Mouse (Mus musculus): ENCODE data around the gene Tshz3. TPM values are rescaled to one million over a fixed set of nuclear protein-coding genes. Genes with fewer than 3 reads are reported as not detected.

Gene Tshz3
- polyA plus RNA-seq, 1 experiment from 2014 or later: 0.97 TPM

GRCm38 (mm10) chr7:36687508-36687907 lies 10.4 kb upstream of the Tshz3 start:
- Histone ChIP-seq H3K9me3 (replicated peaks) (no peaks in the 10 kb centered on the region), H3K4me2 (no peak overlapping the region), H3K4me1 (replicated peaks) (0 out of 2 replicates have a peak, but pooled peaks cover 4% of the 10 kb centered on the region), H3K27me3 (peaks cover 35% of the 10 kb centered on the region), H3K4me3 (replicated peaks) (no peak overlapping the region), H3K36me3 (no peaks in the 10 kb centered on the region), H3K9ac (no peak overlapping the region), H3K27ac (no peak overlapping the region)
- ATAC-seq (ENCODE audit: low read depth) (no peak), DNase-seq (no peak)
- WGBS (ENCODE audit: insufficient replicate concordance): 50% methylated on average over 1 of the region's 1 CpGs

GRCm38 (mm10) chr7:36689049-36689793 lies 8.7 kb upstream of the Tshz3 start:
- DNase-seq: no peak
- no peak for ATAC-seq (ENCODE audit: low read depth)
- Histone ChIP-seq H3K4me2 (no peak overlapping the region), H3K9ac (no peak overlapping the region), H3K27me3 (peaks cover 52% of the 10 kb centered on the region), H3K4me1 (replicated peaks) (0 out of 2 replicates have a peak, but pooled peaks cover 4% of the 10 kb centered on the region), H3K36me3 (no peaks in the 10 kb centered on the region), H3K4me3 (replicated peaks) (no peak overlapping the region), H3K27ac (no peak overlapping the region), H3K9me3 (replicated peaks) (no peaks in the 10 kb centered on the region)
- 52% methylated on average over 7 of the region's 7 CpGs for WGBS (ENCODE audit: insufficient replicate concordance)

GRCm38 (mm10) chr7:36690551-36690950 lies 7.4 kb upstream of the Tshz3 start:
- Histone ChIP-seq H3K9me3 (replicated peaks) (no peaks in the 10 kb centered on the region), H3K27ac (no peak overlapping the region), H3K36me3 (no peaks in the 10 kb centered on the region), H3K4me1 (replicated peaks) (0 out of 2 replicates have a peak, but pooled peaks cover 4% of the 10 kb centered on the region), H3K9ac (no peak overlapping the region), H3K4me2 (no peak overlapping the region), H3K4me3 (replicated peaks) (no peak overlapping the region), H3K27me3 (peaks cover 65% of the 10 kb centered on the region)
- no peak for ATAC-seq (ENCODE audit: low read depth)
- 2% methylated on average over 19 of the region's 19 CpGs for WGBS (ENCODE audit: insufficient replicate concordance)
- no peak for DNase-seq

GRCm38 (mm10) chr7:36691617-36692016 lies 6.3 kb upstream of the Tshz3 start:
- no peak overlapping the region for H3K9ac ChIP-seq
- peaks cover 76% of the 10 kb centered on the region for H3K27me3 ChIP-seq
- WGBS (ENCODE audit: insufficient replicate concordance): 4% methylated on average over 14 of the region's 14 CpGs
- no peaks in the 10 kb centered on the region for H3K9me3 ChIP-seq (replicated peaks)
- no peaks in the 10 kb centered on the region for H3K36me3 ChIP-seq
- DNase-seq (no peak), ATAC-seq (ENCODE audit: low read depth) (no peak)
- no peak overlapping the region for H3K4me2 ChIP-seq
- H3K4me1 ChIP-seq (replicated peaks): peaks cover 10% of the 10 kb centered on the region
- no peak overlapping the region for H3K27ac ChIP-seq
- H3K4me3 ChIP-seq (replicated peaks): no peak overlapping the region

- Histone ChIP-seq H3K4me3 (replicated peaks) (no peak overlapping the region), H3K27ac (no peak overlapping the region), H3K9me3 (replicated peaks) (no peaks in the 10 kb centered on the region), H3K4me1 (replicated peaks) (peaks cover 17% of the 10 kb centered on the region), H3K36me3 (no peaks in the 10 kb centered on the region), H3K9ac (no peak overlapping the region), H3K27me3 (peaks cover 84% of the 10 kb centered on the region), H3K4me2 (no peak overlapping the region)
- WGBS (ENCODE audit: insufficient replicate concordance): 6% methylated on average over 5 of the region's 5 CpGs
- DNase-seq (no peak), ATAC-seq (ENCODE audit: low read depth) (no peak)
Observed at GRCm38 (mm10) chr7:36692381-36692780, 5.5 kb upstream of the Tshz3 start.

GRCm38 (mm10) chr7:36693081-36693480 lies 4.8 kb upstream of the Tshz3 start:
- Histone ChIP-seq H3K4me2 (no peak overlapping the region), H3K36me3 (no peaks in the 10 kb centered on the region), H3K9ac (no peak overlapping the region), H3K4me1 (replicated peaks) (peaks cover 17% of the 10 kb centered on the region), H3K27me3 (peaks cover 91% of the 10 kb centered on the region), H3K9me3 (replicated peaks) (no peaks in the 10 kb centered on the region), H3K27ac (no peak overlapping the region), H3K4me3 (replicated peaks) (no peak overlapping the region)
- 17% methylated on average over 3 of the region's 3 CpGs for WGBS (ENCODE audit: insufficient replicate concordance)
- DNase-seq (no peak), ATAC-seq (ENCODE audit: low read depth) (no peak)

GRCm38 (mm10) chr7:36694642-36695191 lies 3.2 kb upstream of the Tshz3 start:
- no peak overlapping the region for H3K27ac ChIP-seq
- ATAC-seq (ENCODE audit: low read depth): no peak
- peaks cover 100% of the 10 kb centered on the region for H3K27me3 ChIP-seq
- H3K9ac ChIP-seq: no peak overlapping the region
- no peak for DNase-seq
- H3K4me2 ChIP-seq: no peak overlapping the region
- no peaks in the 10 kb centered on the region for H3K9me3 ChIP-seq (replicated peaks)
- WGBS (ENCODE audit: insufficient replicate concordance): 10% methylated on average over 7 of the region's 7 CpGs
- H3K4me3 ChIP-seq (replicated peaks): no peak overlapping the region
- H3K36me3 ChIP-seq: no peaks in the 10 kb centered on the region
- H3K4me1 ChIP-seq (replicated peaks): peaks cover 17% of the 10 kb centered on the region

GRCm38 (mm10) chr7:36695276-36695675 lies 2.6 kb upstream of the Tshz3 start:
- peak overlapping the region; percentile 60 for H3K4me3 ChIP-seq (replicated peaks)
- H3K27me3 ChIP-seq: peaks cover 100% of the 10 kb centered on the region
- H3K4me1 ChIP-seq (replicated peaks): peaks cover 17% of the 10 kb centered on the region
- no peak for ATAC-seq (ENCODE audit: low read depth)
- H3K9me3 ChIP-seq (replicated peaks): no peaks in the 10 kb centered on the region
- no peak for DNase-seq
- H3K27ac ChIP-seq: no peak overlapping the region
- no peak overlapping the region for H3K9ac ChIP-seq
- H3K4me2 ChIP-seq: peak overlapping the region; percentile 71
- H3K36me3 ChIP-seq: no peaks in the 10 kb centered on the region
- WGBS (ENCODE audit: insufficient replicate concordance): 3% methylated on average over 25 of the region's 25 CpGs

GRCm38 (mm10) chr7:36695791-36696241 lies 2.1 kb upstream of the Tshz3 start:
- H3K27ac ChIP-seq: no peak overlapping the region
- peak overlapping the region; percentile 60 for H3K4me3 ChIP-seq (replicated peaks)
- peaks cover 100% of the 10 kb centered on the region for H3K27me3 ChIP-seq
- no peak for DNase-seq
- H3K4me2 ChIP-seq: peak overlapping the region; percentile 71
- no peaks in the 10 kb centered on the region for H3K9me3 ChIP-seq (replicated peaks)
- no peak for ATAC-seq (ENCODE audit: low read depth)
- peaks cover 14% of the 10 kb centered on the region for H3K4me1 ChIP-seq (replicated peaks)
- no peaks in the 10 kb centered on the region for H3K36me3 ChIP-seq
- H3K9ac ChIP-seq: 0 out of 2 replicates have a peak overlapping the region, but pooled peaks have one; percentile 6
- WGBS (ENCODE audit: insufficient replicate concordance): under 1% methylated on average over 42 of the region's 42 CpGs

- H3K9me3 ChIP-seq (replicated peaks): no peaks in the 10 kb centered on the region
- H3K4me3 ChIP-seq (replicated peaks): peak overlapping the region; percentile 60
- 0% methylated on average over 49 of the region's 62 CpGs for WGBS (ENCODE audit: insufficient replicate concordance)
- no peaks in the 10 kb centered on the region for H3K36me3 ChIP-seq
- ATAC-seq (ENCODE audit: low read depth): peak; percentile 24
- DNase-seq: no peak
- peak overlapping the region; percentile 71 for H3K4me2 ChIP-seq
- H3K27ac ChIP-seq: no peak overlapping the region
- H3K9ac ChIP-seq: peak overlapping the region; percentile 41; the same call in 1 of the 2 replicates
- H3K27me3 ChIP-seq: peaks cover 99% of the 10 kb centered on the region
- H3K4me1 ChIP-seq (replicated peaks): peaks cover 12% of the 10 kb centered on the region
Observed at GRCm38 (mm10) chr7:36696406-36697117, 1.4 kb upstream of the Tshz3 start.

- peaks cover 12% of the 10 kb centered on the region for H3K4me1 ChIP-seq (replicated peaks)
- 0% methylated on average over 24 of the region's 62 CpGs for WGBS (ENCODE audit: insufficient replicate concordance)
- peak overlapping the region; percentile 71 for H3K4me2 ChIP-seq
- no peak overlapping the region for H3K27ac ChIP-seq
- no peaks in the 10 kb centered on the region for H3K36me3 ChIP-seq
- H3K9ac ChIP-seq: 0 out of 2 replicates have a peak overlapping the region, but pooled peaks have one; percentile 41
- peaks cover 92% of the 10 kb centered on the region for H3K27me3 ChIP-seq
- no peak for DNase-seq
- H3K9me3 ChIP-seq (replicated peaks): no peaks in the 10 kb centered on the region
- H3K4me3 ChIP-seq (replicated peaks): peak overlapping the region; percentile 60
- peak; percentile 57 for ATAC-seq (ENCODE audit: low read depth)
Observed at GRCm38 (mm10) chr7:36697118-36697855, 631 bp upstream of the Tshz3 start.
